Mouse (Mus musculus): Measurements from ENCODE around the gene Lin7a.

GRCm38 (mm10) chr10:107274785-107275184, 3.3 kb downstream of the Lin7a start:
- no peak for TF ChIP-seq CTCF (IDR thresholded peaks at IDR 0.05; ENCODE audit: low read depth, low read length)
- TF ChIP-seq GATA1 (IDR thresholded peaks at IDR 0.05; ENCODE audit: borderline replicate concordance, low read length): no peak

Measured in G1E (cell line).